Mouse (Mus musculus) cerebellum, adult 2 months (tissue): ENCODE data around the gene Tulp2.

Experiments
- CTCF ChIP-seq: fragments of 200-500 bp; IDR thresholded peaks from 2 replicates; pipeline ENCODE4 v1.5.1; 2011; ENCODE audit warnings: low read depth, mild to moderate bottlenecking, control low read depth, low read length, moderate library complexity, borderline replicate concordance; ENCODE audit not compliant: insufficient read depth
- POLR2A ChIP-seq: fragments of 200-500 bp; IDR thresholded peaks from 2 replicates; pipeline ENCODE4 v1.6.1; 2011; ENCODE audit warnings: low read length, control low read depth, borderline replicate concordance; ENCODE audit not compliant: insufficient read depth

DNA sequence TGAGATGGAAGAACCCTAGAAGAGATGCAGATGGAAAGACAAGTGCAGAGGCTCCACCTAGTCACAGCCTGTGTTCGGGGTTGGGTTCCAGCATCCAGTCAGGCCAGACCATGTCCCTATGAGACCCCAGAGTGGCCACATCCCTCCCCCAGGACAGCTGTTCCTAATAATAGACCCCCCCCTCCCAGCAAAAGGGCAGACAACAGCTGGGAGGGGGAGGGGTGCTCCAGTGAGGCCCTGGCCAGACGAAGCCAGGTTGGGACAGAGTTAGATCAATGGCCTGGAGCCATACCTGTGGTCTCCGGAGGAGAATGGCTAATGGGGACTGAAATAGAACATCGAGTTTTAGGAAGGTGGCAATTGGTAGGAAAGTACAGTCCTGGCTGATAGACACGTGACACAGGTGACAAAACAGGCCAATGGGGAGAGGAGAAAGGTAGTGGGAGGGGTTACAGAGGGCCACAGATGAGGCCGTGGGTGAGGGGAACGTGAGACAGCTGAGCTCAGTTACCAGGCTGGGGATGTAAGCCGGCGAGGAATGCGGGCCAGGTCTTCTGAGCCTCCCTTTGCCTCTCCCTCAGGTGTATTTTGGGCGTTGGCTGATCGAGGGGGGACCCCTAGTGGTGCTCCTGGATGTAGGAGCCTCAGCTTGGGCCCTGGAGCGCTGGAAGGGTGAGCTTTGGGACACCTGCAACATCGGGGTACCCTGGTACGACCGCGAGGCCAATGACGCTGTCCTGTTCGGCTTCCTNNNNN, 44.0 kb upstream of the Tulp2 start, which contains the start of gene Ruvbl2:
- TF ChIP-seq POLR2A: no peak
- peak; percentile 30; the same call in 1 of the 2 replicates for TF ChIP-seq CTCF
